Mouse (Mus musculus): ENCODE measurements around the gene Resp18.

GRCm38 (mm10) chr1:75261278-75261677 is 16.9 kb downstream of the Resp18 start:
- TF ChIP-seq CTCF (IDR thresholded peaks at IDR 0.05; ENCODE audit: borderline replicate concordance, insufficient read depth, low read depth, low read length) (no peak), POLR2A (IDR thresholded peaks at IDR 0.05; ENCODE audit: borderline replicate concordance, insufficient read depth, low read length) (no peak)
